Mouse (Mus musculus) cerebellum, postnatal 14 days (tissue): ENCODE measurements around the gene Lnx2.
A peak's percentile ranks its signal among the peaks of the same experiment; 100 is the strongest.

ENCODE experiments used
- DNase-seq, 2 experiments: peaks; one replicate each; pipeline ENCODE4 v3.0.0; 2021; ENCODE audit warnings: mixed read lengths in 2 of 2

Lnx2 gene

DNA sequence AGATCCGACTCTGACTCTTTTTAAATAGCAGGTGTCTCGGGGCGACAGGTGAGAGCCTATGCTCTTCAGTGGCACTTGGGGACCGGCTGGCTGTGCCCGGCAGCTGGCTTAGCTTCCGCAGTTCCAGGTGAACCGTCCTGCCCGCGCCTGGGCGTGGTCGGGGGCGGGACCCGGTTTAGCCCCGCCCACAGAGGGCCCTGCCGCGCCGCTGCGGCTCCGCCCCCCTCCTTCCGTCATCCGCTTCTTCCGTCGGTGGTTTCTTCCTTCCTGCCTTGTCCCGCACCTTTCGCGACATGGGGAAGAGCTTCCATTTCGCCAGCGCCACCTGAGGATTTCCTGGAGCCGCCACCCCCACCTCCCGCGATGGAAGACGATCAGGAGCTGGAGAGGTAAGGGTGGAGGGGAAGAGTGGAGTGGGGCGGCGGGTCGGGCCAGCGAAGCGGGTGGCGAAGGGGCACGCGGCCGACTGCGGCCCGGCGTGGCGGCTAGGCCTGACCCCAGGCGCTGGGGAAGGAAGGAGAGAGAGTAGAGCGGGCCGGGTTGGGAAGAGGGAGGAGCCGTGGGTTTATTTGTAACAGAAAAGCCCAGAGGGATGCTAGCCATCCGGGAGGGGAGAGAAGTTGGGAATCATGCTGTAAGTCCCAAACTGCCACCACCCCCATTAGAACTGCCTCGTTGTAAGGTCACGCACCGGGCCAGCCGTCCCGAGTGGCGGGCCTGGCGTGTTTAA, 1.1 kb upstream of the Lnx2 start:
- DNase-seq, result peak; percentile 94 to 97

DNA sequence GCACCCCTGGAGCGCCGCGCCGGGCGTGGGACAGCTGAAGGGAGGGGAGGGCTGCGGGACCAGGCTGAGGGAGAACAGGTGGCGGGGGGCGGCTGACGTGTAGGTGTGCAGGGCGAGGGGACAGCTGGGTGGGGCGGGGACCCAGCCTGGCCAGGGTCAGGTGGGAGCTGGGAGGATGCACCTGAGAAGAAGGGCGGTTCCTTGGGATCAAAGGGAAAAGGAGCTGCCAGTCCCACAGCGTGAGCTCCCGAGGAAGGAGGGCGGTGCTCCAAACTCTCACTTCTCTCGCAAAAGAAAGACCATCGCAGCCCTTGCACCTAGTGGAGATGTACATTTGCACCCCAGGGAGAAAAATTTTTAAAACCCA, 396 bp upstream of the Lnx2 start, which contains the start of gene Polr1d:
Gene Polr1d (plus strand): TSS at position 252 of the 367 bp plus-strand sequence.
- DNase-seq, result no peak

DNA sequence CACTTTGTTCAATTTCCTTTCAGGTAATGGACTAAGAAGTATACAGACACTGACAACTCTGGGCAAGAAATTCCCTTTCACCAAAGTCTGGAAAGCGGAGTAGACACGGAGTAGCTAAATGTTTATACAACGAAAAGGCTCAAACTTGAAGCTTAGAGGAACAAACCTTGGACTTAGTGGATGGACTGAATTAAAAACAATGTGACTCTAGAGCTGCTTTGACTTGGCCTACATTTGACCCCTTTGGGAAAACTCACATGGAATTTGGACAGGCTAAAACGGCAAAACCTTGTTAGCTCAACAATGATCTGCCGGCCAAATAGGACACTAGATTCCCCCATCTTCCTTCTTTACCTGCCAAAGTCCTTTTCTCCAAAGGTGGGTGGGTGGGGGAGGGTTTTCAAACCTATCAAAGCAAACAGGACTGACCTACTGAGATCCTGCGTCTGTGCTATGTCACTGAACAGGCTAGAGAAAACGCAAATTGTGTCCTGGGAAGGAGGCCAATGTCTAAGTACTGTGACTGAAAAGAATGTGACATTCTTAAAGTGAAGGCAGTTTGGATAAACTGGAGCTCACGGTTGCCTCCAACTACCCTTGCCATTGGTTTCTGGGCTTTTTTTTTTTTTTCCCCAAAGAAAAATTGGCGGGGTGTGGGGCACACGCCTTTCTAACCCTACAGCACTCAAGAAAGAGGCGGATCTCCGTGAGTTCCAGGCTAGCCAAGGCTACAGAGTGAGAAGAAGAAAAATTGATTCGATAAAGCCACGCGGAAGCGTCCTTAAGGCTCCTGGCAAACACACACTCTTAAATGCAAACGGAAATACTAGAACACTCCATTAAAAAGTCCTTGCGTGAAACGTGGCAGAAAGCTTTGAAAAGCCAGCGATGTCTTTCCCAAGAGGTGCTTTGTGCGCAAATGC, 1.0 kb downstream of the Lnx2 start:
- DNase-seq, result no peak

DNA sequence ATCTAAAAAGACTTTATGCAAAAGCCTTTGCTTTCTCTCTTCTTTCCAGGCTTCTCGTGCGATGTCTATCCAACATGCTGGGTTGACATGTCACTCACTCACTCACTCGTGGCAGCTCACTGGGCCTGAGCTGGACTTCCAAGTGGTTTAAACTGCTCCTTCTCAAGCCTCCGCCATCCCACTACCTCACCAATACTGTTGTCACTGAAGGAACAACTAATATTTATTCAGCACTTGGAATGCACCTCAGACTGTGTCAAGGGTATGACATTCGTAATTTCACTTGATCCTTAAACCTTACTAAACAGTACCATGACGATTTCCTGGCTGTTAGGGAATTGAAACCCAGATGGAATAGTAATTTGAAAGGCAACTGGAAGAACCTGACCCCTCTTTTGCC, 2.6 kb downstream of the Lnx2 start:
- DNase-seq, result no peak

DNA sequence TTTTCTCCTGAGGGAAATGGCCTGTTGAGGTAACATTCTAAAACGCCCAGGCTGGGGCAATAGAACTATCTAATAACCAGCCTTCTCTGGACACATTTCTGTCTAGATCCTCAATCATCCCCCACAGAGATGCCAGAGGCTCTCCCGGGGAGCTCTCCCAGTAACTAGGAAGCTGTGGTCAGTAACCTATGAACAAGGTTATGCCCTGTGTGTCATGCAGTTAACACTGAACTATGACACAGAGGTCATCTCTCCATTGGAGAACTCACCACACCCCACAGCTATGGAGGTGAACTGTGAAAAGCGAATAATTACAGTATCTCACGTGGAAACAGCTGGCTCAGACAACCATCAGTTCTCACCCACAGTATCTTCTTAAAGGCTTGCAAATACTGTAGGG, 4.5 kb downstream of the Lnx2 start:
- no peak for DNase-seq

DNA sequence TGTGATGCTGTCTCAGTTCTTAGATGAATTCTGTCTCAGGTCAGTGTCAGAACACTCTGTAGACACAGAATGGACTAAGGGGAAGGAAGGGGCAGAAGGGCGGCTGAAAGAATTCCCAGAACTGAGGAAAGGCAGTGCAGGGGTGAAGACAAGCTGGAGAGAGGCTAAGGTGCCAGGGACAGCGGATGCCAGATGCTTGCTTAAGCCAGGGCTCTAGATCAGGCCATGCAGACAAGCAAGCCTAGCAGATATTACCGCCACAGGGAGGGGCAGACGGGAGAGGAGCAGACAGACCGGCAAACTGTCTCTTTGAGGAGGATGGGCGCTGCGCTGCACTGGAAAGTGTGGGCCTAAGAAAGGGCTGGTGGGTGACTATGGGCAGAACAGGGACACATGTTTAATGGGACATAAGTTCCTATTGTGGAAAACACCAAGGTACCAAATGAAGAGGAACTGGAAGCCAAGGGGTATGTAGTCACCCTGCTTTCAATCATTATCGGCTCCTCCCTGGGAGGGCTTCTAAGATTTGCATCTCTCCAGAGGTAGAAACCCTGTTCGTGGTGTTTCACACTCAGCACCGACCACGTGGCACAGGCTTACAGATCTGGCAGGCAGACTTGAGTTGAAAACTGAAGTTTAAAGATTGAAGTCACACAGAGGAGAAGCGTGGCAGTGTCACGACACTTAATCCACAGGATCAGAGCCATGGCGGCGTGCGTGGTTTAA, 5.4 kb downstream of the Lnx2 start:
- DNase-seq, result no peak

DNA sequence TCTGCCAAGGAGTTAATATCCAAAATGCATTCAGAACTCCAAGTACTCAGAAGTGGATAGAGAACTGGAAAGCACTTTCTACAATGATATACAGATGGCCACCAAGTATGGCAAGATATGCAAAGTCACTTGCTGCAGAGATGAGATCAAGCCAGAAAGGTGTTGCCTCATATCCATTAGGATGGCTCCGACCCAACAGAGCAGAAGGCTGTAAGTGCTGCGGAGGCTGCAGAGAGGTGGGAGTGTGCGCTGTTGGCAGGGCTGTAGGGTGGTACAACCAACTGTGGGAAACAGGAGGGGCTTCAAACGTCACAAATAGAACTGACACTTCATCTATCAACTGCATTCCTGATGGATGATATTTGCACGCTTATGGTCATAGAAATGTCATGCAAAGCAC, 7.5 kb downstream of the Lnx2 start:
- peak; percentile 82 to 86 for DNase-seq

DNA sequence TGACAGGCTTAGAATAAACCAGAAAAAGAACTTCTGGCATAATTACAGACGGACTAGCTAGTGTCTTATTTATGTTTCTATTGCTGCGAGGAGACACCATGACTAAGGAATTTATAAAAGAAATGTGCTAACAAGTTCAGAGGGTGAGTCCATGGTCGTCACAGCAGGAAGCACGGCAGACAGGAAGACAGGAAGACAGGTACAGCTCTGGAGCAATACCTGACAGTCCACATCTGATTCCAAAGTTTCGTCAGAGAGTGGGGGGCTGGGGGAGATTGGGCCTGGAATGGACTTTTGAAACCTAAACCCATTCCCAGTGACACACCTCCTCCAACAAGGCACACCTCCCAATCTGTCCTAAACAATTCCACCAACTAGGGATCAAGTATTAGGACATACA, 9.4 kb downstream of the Lnx2 start:
- DNase-seq, result no peak

DNA sequence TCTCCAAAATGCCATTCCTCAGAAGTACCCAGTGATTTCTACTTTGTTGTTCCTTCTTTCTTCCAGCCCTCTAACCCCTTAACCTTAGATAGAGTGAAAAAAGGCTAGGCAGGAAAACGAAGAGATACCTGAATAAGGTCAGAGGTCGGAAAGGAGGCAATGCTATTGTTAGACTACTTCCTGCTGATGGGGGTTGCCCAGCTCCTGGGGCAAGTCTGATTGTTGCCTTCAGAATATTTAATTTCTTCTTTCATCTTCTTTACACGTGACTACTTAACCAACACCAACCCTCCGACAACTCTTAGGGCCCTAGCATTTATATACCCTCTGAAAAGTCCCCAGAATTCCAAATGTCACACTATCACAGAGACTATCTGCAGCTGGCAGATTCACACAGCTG, 10.3 kb downstream of the Lnx2 start:
- no peak for DNase-seq

DNA sequence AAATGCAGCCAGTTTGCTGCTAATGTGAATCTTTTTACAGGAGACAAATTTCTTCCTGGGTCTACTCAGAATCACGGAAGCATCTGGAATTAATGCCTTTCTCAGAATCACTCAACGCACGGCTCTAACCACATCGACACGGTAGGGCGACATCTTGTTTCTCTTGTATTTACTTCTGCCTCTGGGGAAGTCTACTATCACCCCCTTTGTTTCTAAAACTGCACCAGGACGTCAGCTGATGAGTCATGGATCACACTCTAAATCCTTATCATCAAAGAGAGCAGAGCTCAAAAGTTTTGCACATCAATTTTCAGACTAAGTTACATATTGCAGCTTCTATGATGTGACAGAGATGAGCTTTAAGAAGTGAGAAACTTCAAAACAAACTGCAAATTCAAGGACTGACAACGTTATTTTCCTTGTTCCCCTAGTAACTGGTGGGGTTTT, 13.1 kb downstream of the Lnx2 start:
- DNase-seq, result no peak

DNA sequence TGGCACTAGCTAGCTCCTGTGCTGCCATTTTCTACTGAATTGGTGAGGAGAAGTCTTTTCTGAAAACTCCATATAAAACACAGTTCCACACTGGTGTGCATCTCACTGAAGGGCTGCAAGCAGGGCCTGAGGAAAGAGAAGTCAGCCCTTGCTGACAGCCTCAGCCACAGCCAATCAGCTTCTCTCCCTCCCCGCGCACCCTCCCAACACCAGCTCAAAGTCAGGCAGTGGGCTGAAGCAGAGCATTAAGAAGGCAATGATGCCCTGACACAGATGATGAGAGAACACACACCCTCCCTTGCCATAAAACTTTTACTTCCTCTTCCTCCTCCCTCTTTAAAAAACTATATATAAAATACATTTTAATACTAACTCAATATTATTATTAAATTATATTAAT, 16.4 kb downstream of the Lnx2 start:
- no peak for DNase-seq

DNA sequence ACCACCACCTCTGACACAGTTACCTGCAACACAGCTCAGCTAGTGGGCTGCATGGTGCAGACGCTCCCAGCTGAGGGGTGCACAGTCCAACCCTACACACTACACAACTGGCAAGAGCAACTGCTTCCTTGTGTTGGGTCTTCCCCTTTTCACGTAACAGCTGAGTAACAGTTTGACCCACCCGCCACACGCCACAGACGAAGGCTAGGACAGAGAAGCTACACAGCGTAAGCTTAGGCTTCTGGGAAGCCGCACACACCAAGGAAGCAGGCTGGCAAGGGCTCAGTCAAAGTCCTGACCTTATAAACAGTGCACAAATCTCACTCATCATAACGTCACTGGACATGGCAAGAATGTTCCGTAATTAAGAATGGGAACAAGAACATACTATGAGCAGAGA, 17.1 kb downstream of the Lnx2 start:
- no peak for DNase-seq

DNA sequence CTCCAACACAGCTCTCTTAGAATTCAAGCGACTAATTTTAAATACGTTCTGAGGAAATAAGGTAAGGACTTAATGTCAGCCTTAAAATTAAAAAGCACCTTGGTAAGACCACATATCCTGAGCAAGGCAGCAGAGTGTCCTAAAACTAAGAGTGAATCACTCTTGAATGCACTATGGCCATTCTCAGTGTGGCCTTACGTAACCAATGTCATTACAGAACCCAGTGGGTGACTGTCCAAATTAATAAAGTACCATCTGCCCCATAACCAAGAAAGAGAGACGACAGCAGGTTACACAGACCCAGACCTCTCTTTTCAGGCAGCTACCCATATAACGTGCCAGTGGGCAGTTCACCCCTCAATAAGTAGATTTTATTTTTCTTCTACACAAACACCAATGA, 17.7 kb downstream of the Lnx2 start:
- peak; percentile 57 to 80 for DNase-seq

DNA sequence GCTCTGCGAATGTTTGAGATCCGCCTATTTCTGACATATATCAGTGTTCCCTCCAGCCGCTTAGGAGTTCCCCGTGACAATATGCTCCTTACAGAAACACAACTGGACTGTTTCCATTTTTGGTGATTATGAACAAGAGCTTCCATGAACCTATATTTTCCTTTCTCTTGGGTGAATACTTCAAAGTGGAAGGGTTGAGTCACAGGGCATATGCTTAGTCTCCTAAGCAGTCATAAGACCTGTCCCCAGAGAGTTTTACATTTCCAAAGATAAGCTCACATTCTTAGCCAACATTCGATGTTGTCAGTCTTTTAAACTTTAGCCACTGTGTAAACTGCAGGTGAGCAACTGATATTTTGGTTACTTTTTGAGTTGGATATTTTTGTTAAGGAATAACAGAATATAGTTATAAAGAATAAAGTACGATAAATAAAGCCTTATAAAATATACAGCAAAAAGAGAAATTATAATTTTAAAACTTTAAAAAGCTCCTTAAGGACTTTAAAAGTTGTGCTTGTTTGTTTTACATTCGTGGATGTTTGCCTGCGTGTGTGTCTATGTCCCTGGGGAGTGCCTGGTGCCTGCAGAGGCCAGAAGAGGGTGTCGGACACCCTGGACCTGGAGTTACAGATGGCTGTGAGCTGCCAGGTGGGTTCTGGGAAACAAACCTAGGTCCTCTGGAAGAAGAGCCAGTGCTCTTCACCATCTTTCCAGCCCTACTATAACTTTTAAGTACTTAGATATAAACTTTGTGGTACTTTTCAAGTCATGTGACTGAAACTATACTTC, 18.6 kb downstream of the Lnx2 start:
- DNase-seq, result no peak

DNA sequence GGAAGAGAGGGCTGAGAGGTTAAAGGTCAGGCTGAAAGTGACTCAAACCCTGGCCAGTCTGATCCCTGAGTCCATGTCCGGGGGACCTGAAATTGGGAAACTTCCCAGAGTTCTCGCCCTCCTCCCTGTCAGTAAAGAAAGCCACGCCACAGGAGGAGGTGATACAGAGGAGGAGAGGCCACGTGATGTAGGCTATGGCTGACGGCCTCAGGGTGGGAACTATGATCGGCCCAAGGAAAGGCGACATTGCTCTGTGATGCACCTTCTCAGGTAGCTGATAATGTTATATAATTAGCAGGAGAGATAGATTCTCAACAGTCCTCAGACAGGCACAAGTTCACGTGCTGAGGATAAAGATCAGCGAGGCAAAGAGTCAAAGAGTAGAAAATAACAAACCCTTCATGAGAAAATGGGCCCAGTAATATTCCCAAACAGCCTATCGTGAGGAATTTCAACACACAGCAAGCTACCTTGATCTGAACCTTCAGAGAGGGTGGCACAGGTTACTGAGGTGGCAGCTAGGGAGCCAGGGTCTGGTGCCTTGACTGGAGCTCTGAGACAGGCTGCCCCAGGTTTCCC, 19.6 kb downstream of the Lnx2 start:
- DNase-seq, result no peak

DNA sequence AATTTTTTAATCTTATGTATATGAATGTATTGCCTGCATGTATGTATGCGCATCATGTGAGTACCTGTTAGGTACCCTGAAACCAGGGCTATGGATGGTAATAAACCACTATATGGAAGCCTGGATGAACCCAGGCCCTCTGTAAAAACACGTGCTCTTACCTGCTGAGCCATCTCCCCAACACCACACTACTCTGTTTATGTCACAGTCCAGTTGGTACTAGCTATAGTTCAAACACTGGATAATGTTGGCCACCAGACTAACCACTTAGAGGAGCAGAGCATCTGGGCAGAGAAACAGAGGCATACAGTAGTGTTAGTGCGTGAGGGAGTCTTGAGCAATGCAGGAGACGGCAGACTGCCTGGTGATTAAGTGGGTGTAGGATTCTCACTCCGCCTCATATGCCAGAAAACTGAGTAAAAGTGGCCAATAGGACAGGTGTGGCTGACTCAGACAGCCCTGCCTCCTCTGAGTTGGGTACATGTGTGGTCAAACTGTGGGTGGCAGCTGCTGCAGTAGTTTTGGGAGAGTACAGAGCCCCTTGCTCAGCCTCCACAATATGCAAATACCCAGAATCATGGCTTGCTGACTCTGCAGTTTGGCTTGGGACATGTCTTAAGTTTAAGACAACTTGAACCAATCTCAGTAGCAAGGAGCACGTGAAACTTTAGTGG, 20.7 kb downstream of the Lnx2 start:
- no peak for DNase-seq

DNA sequence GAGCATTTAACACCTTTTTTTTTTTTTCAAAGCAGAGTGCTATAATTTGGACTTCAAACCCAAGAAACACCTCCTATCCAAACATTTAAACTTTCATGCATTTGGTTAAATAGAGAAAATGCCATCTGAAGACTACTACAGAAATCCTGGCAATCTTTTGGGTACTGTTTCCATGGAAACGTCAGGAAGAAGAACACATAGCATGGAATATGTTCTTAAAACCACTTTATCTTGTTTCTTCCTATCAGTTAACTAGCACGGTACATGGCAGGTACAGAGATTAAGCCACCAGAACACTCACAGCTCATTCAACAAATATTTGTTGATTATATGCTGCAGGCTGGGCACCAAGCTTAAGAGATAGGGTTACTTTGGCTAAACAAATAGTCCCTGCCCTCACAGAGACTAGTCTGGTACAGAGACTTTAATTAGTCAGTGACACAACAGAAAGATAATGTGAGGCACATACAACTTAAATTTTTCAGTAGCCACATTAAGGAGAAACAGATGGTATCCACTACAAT, 21.6 kb downstream of the Lnx2 start:
- DNase-seq, result no peak

DNA sequence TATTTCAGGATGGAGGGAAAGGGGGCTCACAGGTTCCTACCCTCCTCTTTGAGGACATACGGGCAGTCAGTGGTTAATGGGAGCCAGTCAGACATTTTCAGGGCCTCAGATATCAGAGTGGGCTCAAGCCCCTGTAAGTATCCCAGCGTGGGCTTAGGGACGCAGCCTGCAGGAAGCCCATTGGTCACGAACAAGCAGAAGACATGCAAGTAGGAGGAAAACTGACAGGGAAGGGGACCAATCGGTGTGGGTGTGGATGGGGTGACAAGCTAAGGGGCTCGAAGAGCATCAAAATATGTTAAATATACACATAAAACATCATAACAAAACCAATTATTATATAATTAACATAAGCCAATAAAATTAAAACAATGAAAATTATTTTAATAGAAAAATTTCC, 22.1 kb downstream of the Lnx2 start:
- peak in 1 of 2 experiments; percentile 47 for DNase-seq

DNA sequence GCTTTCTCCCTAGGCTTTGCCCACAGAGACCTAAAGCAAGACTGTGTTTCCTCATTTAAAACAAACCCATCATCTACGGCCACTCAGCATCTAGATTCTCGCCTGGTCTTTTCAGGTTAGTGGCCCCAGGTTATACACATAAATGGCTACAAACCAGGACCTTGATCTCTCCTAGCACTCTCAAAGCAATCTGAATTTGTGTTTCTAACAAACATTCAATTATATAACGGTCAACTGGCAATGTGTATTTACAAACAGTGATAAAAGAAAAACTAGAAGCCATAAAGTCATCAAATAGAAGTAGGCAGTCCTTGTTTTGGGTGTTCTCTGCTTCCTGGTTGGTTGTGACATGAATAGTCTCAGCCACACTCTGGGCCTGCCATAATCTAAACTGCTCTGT, 22.9 kb downstream of the Lnx2 start:
- DNase-seq, result no peak

DNA sequence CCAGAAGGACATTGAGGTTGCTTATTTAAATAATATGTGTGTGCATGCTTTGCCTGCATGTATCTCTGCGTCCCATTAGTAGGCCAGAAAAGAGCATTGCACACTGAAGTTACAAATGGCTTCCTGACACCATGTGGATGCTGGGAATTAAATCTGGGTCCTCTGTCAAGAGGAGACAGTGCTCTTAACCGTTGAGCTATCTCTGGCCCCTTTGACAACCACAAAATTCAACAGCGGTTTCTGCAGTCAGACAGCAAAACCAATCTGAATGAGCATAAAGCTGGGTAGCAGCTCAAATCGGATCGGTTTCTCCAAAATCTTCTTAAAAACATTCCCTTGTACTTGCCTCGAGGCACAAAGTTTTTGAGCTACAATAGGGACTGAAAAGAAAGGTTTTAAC, 23.3 kb downstream of the Lnx2 start:
- no peak for DNase-seq

DNA sequence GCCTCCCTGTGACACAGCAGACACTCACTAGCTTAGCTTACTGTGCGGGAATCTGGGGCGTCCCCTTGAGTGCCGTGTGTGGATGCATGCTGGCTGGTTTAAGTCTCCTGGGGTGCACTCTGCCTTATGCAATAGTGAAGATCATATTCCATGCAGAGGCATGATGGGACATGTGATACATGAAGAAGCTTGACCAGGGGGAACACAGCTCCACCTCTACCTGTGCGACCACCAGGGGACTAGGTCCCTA, 24.2 kb downstream of the Lnx2 start:
- no peak for DNase-seq
